Mouse (Mus musculus) limb, embryonic 14.5 days (tissue): ENCODE data around the gene Ank. TPM values are rescaled to one million over a fixed set of nuclear protein-coding genes. Genes with fewer than 3 reads are reported as not detected.

Source experiments
- ATAC-seq: fragments of 200-750 bp; cut with Nextera tagmentation; 2 replicates; pipeline ENCODE4 v1.8.0; 2017; ENCODE audit warnings: low read depth, moderate number of reproducible peaks, moderate TSS enrichment; ENCODE audit not compliant: low FRiP score
- DNase-seq: peaks from one replicate; pipeline ENCODE4 v3.0.0-alpha.2; 2015; ENCODE audit warnings: low spot score
- H3K27ac ChIP-seq: fragments of 300-500 bp; sonication (generic); replicated peaks from 2 replicates; pipeline ENCODE4 v1.5.1; 2014; ENCODE audit warnings: low read depth, mild to moderate bottlenecking, low read length, moderate library complexity, mixed read lengths
- H3K27me3 ChIP-seq: fragments of 300-500 bp; sonication (generic); 2 replicates; pipeline ENCODE4 v1.6.1; 2014; ENCODE audit warnings: low read length, mixed read lengths; ENCODE audit not compliant: control insufficient read depth, insufficient read depth
- H3K36me3 ChIP-seq: fragments of 300-500 bp; sonication (generic); 2 replicates; pipeline ENCODE4 v1.6.1; 2014; ENCODE audit warnings: mild to moderate bottlenecking, low read length, moderate library complexity, mixed read lengths; ENCODE audit not compliant: control insufficient read depth, insufficient read depth
- H3K4me1 ChIP-seq: fragments of 300-500 bp; sonication (generic); 2 replicates; pipeline ENCODE4 v1.6.1; 2014; ENCODE audit warnings: antibody characterized with exemption, low read length, mixed read lengths; ENCODE audit not compliant: control insufficient read depth, insufficient read depth
- H3K4me2 ChIP-seq: fragments of 300-500 bp; sonication (generic); replicated peaks from 2 replicates; pipeline ENCODE4 v1.6.1; 2014; ENCODE audit warnings: low read depth, mild to moderate bottlenecking, low read length, moderate library complexity; ENCODE audit not compliant: severe bottlenecking
- H3K4me3 ChIP-seq: fragments of 300-500 bp; sonication (generic); replicated peaks from 2 replicates; pipeline ENCODE4 v1.5.1; 2014; ENCODE audit warnings: low read length
- H3K9ac ChIP-seq: fragments of 300-500 bp; sonication (generic); 2 replicates; pipeline ENCODE4 v1.6.1; 2014; ENCODE audit warnings: mild to moderate bottlenecking, low read depth, low read length, moderate library complexity; ENCODE audit not compliant: severe bottlenecking
- H3K9me3 ChIP-seq: fragments of 300-500 bp; sonication (generic); 2 replicates; pipeline ENCODE4 v1.6.1; 2016; ENCODE audit warnings: low read length; ENCODE audit not compliant: control insufficient read depth
- POLR2A ChIP-seq: fragments of 200-500 bp; IDR thresholded peaks from 2 replicates; pipeline ENCODE4 v1.8.0; 2012; ENCODE audit warnings: inconsistent platforms, mild to moderate bottlenecking, moderate library complexity, borderline replicate concordance; ENCODE audit not compliant: insufficient read depth, insufficient read length; ENCODE audit errors: extremely low read depth
- WGBS: fragments of 180-500 bp; shearing (Covaris S2); extraction: QIAGEN DNeasy Blood & Tissue Kit; methylation state at CpG from one replicate; pipeline ENCODE4 v1.1.7; 2014; 5-methylcytosine and 5-hydroxymethylcytosine counted together
- polyA plus RNA-seq, 2 experiments: library from polyadenylated mRNA; depleted of rRNA in 1 of 2; stranded (reverse) in 1 of 2; unstranded in 1 of 2; fragments of >200 nt; fragmentation: Nextera tagmentation in 1 of 2; extraction: Ambion mirVana in 1 of 2; gene quantifications; 2 replicates each; pipeline versions ENCODE4 v1.2.1 to v1.2.3; 2012 to 2014

Gene Ank
- polyA plus RNA-seq, 2 experiments: 12.3 to 19.4 TPM

GRCm38 (mm10) chr15:27600524-27600923, 134.0 kb downstream of the Ank start:
- H3K4me2 ChIP-seq: no peak overlapping the region
- H3K27ac ChIP-seq: no peak overlapping the region
- H3K4me3 ChIP-seq: no peak overlapping the region
- peaks cover 28% of the 10 kb centered on the region; the same call in 1 of the 2 replicates for H3K36me3 ChIP-seq
- peaks cover 5% of the 10 kb centered on the region for H3K4me1 ChIP-seq
- H3K9ac ChIP-seq: no peak overlapping the region
- no peaks in the 10 kb centered on the region for H3K9me3 ChIP-seq
- TF ChIP-seq POLR2A: no peak
- no peak for DNase-seq
- 92% methylated on average over 5 of the region's 5 CpGs for WGBS
- no peak for ATAC-seq
- H3K27me3 ChIP-seq: no peaks in the 10 kb centered on the region

DNA sequence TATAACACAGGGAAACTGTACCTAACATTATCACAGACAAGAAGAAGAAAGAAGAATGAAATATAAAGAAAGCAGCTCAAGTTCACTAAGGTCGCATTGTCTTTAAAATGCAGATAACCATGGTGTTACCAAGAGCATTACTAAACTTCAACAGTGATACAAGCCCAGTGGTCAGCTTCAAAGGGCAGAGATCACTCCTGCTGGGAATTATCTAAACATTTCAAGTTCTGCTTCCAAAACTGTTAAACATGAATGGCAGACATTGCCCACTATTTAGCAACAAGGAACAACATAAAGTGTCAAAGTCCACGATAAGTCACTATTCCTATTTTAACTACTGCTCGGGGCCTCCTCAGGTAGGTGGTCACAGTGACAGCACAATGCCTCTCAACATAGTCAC, 138.1 kb downstream of the Ank start:
- WGBS: 87% methylated on average over 3 of the region's 3 CpGs

DNA sequence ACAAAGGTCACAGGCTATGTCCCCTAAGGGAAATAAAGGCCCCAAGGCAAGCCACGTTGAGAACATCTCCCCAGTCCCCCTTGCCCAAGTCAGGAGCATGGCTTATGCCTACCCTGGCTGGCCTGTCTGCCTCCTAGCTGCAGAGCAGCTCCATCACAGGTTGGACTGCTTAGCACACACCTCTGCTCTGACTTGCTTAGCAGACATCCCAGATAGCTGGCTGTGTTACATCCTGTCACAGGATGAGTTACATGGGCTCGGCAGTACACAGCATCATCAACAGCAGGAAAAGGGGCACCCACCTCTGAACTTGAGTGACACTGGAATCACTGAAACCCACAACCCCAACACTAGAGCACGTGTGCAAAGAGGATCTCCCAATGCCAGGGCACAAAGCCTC, 138.8 kb downstream of the Ank start:
- H3K9me3 ChIP-seq: no peaks in the 10 kb centered on the region
- no peak overlapping the region for H3K4me3 ChIP-seq
- H3K9ac ChIP-seq: no peak overlapping the region
- H3K27ac ChIP-seq: no peak overlapping the region
- H3K36me3 ChIP-seq: peaks cover 56% of the 10 kb centered on the region
- no peaks in the 10 kb centered on the region for H3K27me3 ChIP-seq
- 82% methylated on average over 3 of the region's 3 CpGs for WGBS
- H3K4me2 ChIP-seq: no peak overlapping the region
- DNase-seq: no peak
- peaks cover 3% of the 10 kb centered on the region; the same call in 1 of the 2 replicates for H3K4me1 ChIP-seq
- TF ChIP-seq POLR2A: no peak
- ATAC-seq: no peak

More for the DNA sequence above, 138.1 kb downstream of the Ank start:
- ATAC-seq (no peak), DNase-seq (no peak)
- Histone ChIP-seq H3K9ac (no peak overlapping the region), H3K9me3 (no peaks in the 10 kb centered on the region), H3K4me3 (no peak overlapping the region), H3K4me1 (peaks cover 3% of the 10 kb centered on the region; the same call in 1 of the 2 replicates), H3K4me2 (no peak overlapping the region), H3K27ac (no peak overlapping the region), H3K27me3 (no peaks in the 10 kb centered on the region), H3K36me3 (peaks cover 56% of the 10 kb centered on the region)
- no peak for TF ChIP-seq POLR2A

DNA sequence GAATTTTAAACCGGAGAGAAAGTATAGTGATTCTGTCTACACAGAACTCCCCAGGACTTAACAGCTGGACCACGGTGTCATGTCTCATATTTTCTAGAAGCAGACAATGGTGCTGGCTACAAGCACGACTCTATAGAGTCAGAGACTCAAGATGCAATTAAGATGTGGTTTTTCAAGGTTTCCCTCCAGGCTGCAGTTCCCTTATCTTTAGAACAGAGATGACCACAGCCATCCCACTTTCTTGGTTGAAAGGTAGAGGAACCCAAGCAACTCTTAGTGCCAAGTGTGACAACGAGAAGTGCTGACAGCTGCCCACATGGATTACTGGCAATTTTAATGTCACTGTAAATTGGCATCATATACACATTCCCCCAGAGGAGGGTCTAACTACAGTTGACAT, 143.1 kb downstream of the Ank start:
- no peaks in the 10 kb centered on the region for H3K9me3 ChIP-seq
- no peak overlapping the region for H3K4me2 ChIP-seq
- no peak for TF ChIP-seq POLR2A
- H3K4me1 ChIP-seq: peaks cover 3% of the 10 kb centered on the region; the same call in 1 of the 2 replicates
- H3K4me3 ChIP-seq: no peak overlapping the region
- H3K27ac ChIP-seq: no peak overlapping the region
- 47% methylated on average over 4 of the region's 4 CpGs for WGBS
- DNase-seq (no peak), ATAC-seq (no peak)
- H3K36me3 ChIP-seq: peaks cover 57% of the 10 kb centered on the region
- no peaks in the 10 kb centered on the region for H3K27me3 ChIP-seq
- no peak overlapping the region for H3K9ac ChIP-seq

GRCm38 (mm10) chr15:27612533-27613221, 146.2 kb downstream of the Ank start:
- peak; percentile 54; the same call in 1 of the 2 replicates for ATAC-seq
- no peaks in the 10 kb centered on the region for H3K9me3 ChIP-seq
- no peak overlapping the region for H3K9ac ChIP-seq
- H3K4me1 ChIP-seq: peaks cover 3% of the 10 kb centered on the region; the same call in 1 of the 2 replicates
- peak; percentile 71 for DNase-seq
- H3K27ac ChIP-seq: no peak overlapping the region
- no peak for TF ChIP-seq POLR2A
- 59% methylated on average over 6 of the region's 6 CpGs for WGBS
- H3K27me3 ChIP-seq: no peaks in the 10 kb centered on the region
- H3K36me3 ChIP-seq: peaks cover 49% of the 10 kb centered on the region
- no peak overlapping the region for H3K4me2 ChIP-seq
- H3K4me3 ChIP-seq: no peak overlapping the region
